ENCODE assay signal across 1 mouse cellular context in the genomic region with DNA sequence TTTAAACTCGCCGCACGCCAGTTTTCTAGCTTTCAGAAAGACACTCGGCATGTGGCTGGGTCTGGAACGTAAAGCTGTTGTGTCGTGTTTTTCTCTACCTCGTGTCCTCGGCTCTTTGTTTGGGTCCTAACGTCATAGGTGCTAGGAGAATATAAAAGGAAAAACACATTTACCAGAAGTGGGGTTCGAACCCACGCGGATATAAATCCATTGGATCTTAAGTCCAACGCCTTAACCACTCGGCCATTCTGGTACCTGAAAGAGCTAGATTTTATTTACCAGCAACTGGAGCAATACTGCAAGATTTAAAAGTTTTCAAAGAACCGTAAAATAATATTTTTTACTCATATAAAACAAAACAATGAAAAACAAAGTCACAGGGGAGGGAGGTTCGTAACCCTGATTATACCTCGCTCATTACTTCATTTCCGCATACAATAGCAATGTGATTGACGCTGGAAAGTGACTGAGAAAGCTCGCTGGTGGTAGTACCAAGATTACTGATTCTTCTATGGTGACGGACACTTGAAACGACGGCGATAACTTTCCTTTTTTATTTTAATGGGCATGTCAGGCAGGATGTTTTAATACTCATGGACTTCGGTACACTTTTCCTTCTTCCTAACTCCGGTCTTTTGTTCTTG.
A peak's percentile ranks its signal among the peaks of the same experiment; 100 is the strongest.
TF ChIP-seq lines count a peak whose summit lies in the region.

No protein-coding gene starts in this region.

TF ChIP-seq in CH12.LX, 34 proteins besides CTCF, POLR2A, EP300 and RAD21:
- TF ChIP-seq ZC3H11A (IDR thresholded peaks at IDR 0.05; ENCODE audit: low read depth, low read length) (no peak), NELFE (IDR thresholded peaks at IDR 0.05; ENCODE audit: low read depth, low read length) (no peak), KAT2A (IDR thresholded peaks at IDR 0.05; ENCODE audit: insufficient replicate concordance, low read length) (no peak), CHD2 (IDR thresholded peaks at IDR 0.05; ENCODE audit: low read length) (no peak), TBP (conservative IDR thresholded peaks at IDR 0.05; ENCODE audit: low read depth, low read length) (peak; percentile 99), E2F4 (IDR thresholded peaks at IDR 0.05; ENCODE audit: insufficient replicate concordance, low read depth, low read length) (no peak), UBTF (IDR thresholded peaks at IDR 0.05; ENCODE audit: low read depth, low read length) (no peak)
